Mouse (Mus musculus) forebrain, embryonic 16.5 days (tissue): ENCODE results near the gene Capn3. TPM values are rescaled to one million over a fixed set of nuclear protein-coding genes. Genes with fewer than 3 reads are reported as not detected.

ENCODE experiments used
- ATAC-seq: fragments of 200-750 bp; cut with Nextera tagmentation; 2 replicates; pipeline ENCODE4 v1.8.0; 2017; ENCODE audit warnings: mild to moderate bottlenecking, moderate library complexity
- H3K27ac ChIP-seq: fragments of 300-500 bp; sonication (generic); 2 replicates; pipeline ENCODE4 v1.5.1; 2014; ENCODE audit warnings: low read length, control low read depth
- H3K27me3 ChIP-seq: fragments of 300-500 bp; sonication (generic); replicated peaks from 2 replicates; pipeline ENCODE4 v1.6.1; 2014; ENCODE audit warnings: low read length; ENCODE audit not compliant: control insufficient read depth, insufficient read depth
- H3K36me3 ChIP-seq: fragments of 300-500 bp; sonication (generic); 2 replicates; pipeline ENCODE4 v1.6.1; 2014; ENCODE audit not compliant: control insufficient read depth, insufficient read depth
- H3K4me1 ChIP-seq: fragments of 300-500 bp; sonication (generic); replicated peaks from 2 replicates; pipeline ENCODE4 v1.6.1; 2014; ENCODE audit warnings: low read length; ENCODE audit not compliant: control insufficient read depth, insufficient read depth
- H3K4me2 ChIP-seq: fragments of 300-500 bp; sonication (generic); 2 replicates; pipeline ENCODE4 v1.6.1; 2014; ENCODE audit warnings: mild to moderate bottlenecking, low read length, control low read depth
- H3K4me3 ChIP-seq: fragments of 300-500 bp; sonication (generic); replicated peaks from 2 replicates; pipeline ENCODE4 v1.5.1; 2014; ENCODE audit warnings: mild to moderate bottlenecking, low read length, control low read depth
- H3K9ac ChIP-seq: fragments of 300-500 bp; sonication (generic); replicated peaks from 2 replicates; pipeline ENCODE4 v1.6.1; 2014; ENCODE audit warnings: low read depth, low read length, control low read depth
- H3K9me3 ChIP-seq: fragments of 300-500 bp; sonication (generic); 2 replicates; pipeline ENCODE4 v1.6.1; 2016; ENCODE audit warnings: low read length; ENCODE audit not compliant: control insufficient read depth
- WGBS: fragments of 180-500 bp; shearing (Covaris S2); extraction: QIAGEN DNeasy Blood & Tissue Kit; methylation state at CpG from one replicate; pipeline ENCODE4 v1.1.7; 2014; 5-methylcytosine and 5-hydroxymethylcytosine counted together
- polyA plus RNA-seq: library from polyadenylated mRNA; unstranded; fragments of >200 nt; fragmentation: Nextera tagmentation; extraction: Ambion mirVana; gene quantifications from 2 replicates; pipeline ENCODE4 v1.2.1, GENCODE M21; 2015

Gene Capn3
- polyA plus RNA-seq, 1 experiment from 2014 or later: 0.37 TPM

DNA sequence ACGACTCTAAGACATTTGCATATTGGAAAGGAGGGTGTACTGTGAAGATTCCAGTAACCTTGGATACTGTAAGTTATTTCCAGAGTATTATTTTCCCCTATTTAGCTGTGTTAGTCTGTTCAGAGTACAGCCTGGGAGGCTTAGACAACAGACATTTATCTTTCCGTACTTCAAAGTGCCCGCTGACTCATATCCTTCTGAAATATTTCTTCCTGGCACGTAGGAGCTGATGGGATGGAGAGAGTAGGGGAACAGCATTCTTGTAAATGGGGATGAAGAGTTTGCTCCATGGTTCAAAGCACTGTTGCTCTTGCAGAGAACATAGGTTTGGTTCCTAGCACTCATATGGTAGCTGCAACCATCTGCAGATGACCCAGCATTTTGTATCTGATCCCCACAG is 3.2 kb upstream of the Capn3 start:
- ATAC-seq: no peak
- H3K9ac ChIP-seq: no peak overlapping the region
- no peaks in the 10 kb centered on the region for H3K9me3 ChIP-seq
- no peaks in the 10 kb centered on the region for H3K27me3 ChIP-seq
- H3K4me3 ChIP-seq: no peak overlapping the region
- no peak overlapping the region for H3K4me2 ChIP-seq
- no peak overlapping the region for H3K27ac ChIP-seq
- no peaks in the 10 kb centered on the region for H3K36me3 ChIP-seq
- H3K4me1 ChIP-seq: no peaks in the 10 kb centered on the region
- WGBS: 89% methylated on average over 4 of the region's 4 CpGs

DNA sequence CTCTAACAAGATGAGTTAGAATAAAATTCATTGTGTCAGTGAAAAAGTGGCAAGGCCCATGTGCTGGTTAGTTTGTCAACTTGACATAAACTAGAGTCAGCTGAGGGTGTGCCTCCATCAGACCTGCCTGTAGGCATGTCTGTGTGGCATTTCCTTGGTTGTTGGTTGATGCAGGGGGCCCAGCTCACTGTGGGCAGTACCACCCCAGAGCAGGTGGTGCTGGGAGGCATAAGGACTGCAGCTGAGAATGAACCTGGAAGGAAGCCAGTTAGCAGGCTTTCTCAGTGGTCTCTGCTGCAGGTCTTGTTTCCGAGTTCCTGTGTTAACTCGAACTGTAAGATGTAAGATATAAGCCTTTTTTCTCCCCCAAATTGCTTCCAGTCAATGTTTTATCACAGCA is 832 bp upstream of the Capn3 start:
- WGBS: 81% methylated on average over 2 of the region's 2 CpGs
- no peak for ATAC-seq

DNA sequence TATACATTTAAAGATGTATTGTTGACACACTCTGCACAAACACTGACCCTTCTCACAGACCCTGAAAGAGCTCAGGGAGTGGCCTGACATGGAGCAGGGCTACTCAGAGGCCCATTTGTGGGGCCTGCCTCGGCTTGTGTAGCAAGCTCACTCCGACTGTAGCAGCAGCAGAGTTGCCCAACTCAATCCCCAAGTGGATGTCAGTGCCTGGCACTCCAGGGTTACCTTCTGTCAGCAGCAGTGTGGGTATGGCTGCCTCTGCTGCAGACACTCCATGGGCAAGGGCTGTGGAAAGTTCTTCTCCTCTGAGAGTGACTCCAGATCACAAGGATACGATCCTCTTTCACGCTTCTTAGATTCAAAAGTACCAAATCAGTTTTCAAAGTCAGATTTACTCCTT is 4.4 kb downstream of the Capn3 start:
- no peak overlapping the region for H3K9ac ChIP-seq
- no peak for ATAC-seq
- H3K27me3 ChIP-seq: no peaks in the 10 kb centered on the region
- H3K4me2 ChIP-seq: no peak overlapping the region
- 92% methylated on average over 4 of the region's 4 CpGs for WGBS
- H3K36me3 ChIP-seq: no peaks in the 10 kb centered on the region
- no peaks in the 10 kb centered on the region for H3K4me1 ChIP-seq
- H3K9me3 ChIP-seq: no peaks in the 10 kb centered on the region
- H3K4me3 ChIP-seq: no peak overlapping the region
- H3K27ac ChIP-seq: no peak overlapping the region

More for the DNA sequence above, 832 bp upstream of the Capn3 start:
- Histone ChIP-seq H3K9me3 (no peaks in the 10 kb centered on the region), H3K36me3 (no peaks in the 10 kb centered on the region), H3K27me3 (no peaks in the 10 kb centered on the region), H3K4me3 (no peak overlapping the region), H3K27ac (no peak overlapping the region), H3K4me2 (no peak overlapping the region), H3K9ac (no peak overlapping the region), H3K4me1 (no peaks in the 10 kb centered on the region)

DNA sequence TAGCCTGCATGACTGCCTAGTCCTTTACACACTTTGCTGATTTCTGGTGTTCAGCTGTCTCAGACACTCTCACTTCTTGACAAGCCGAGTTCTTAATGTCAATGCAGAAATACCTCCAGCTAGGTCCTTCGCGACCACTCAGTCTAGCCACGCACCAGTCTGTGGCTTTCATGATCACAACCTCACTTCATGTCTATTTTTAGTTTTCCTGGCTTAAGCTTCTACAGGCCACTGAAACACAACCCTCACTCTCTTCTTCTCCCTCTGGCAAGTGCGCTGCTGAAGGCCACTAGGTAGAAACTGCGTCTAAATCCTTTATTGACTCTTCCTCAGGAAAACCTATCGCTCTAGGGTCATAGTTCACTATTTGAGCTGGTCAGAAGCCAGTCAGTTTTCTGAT is 7.5 kb downstream of the Capn3 start:
- no peaks in the 10 kb centered on the region for H3K9me3 ChIP-seq
- no peak overlapping the region for H3K4me3 ChIP-seq
- no peak overlapping the region for H3K4me2 ChIP-seq
- H3K4me1 ChIP-seq: no peaks in the 10 kb centered on the region
- H3K36me3 ChIP-seq: no peaks in the 10 kb centered on the region
- no peak overlapping the region for H3K27ac ChIP-seq
- no peaks in the 10 kb centered on the region for H3K27me3 ChIP-seq
- no peak overlapping the region for H3K9ac ChIP-seq
- no peak for ATAC-seq
- 94% methylated on average over 7 of the region's 7 CpGs for WGBS

DNA sequence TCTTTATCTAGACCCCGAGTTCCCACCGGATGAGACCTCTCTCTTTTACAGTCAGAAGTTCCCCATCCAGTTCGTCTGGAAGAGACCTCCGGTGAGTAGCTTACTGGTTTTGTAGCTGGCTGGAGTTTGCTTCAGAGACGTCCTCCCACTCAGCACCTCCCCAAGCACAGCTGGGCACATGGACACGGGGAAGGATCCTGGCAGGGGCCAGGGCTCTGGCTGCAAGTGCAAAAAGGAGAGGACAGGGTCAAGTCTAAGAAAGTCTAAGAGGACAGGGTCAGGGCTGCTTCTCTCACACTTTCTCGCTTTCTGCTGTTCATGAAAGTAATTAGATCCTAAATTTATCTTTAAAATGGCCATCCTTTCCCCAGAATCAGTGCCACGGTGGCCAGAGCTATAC is 8.3 kb downstream of the Capn3 start:
- Histone ChIP-seq H3K4me2 (no peak overlapping the region), H3K27me3 (no peaks in the 10 kb centered on the region), H3K9me3 (no peaks in the 10 kb centered on the region), H3K9ac (no peak overlapping the region), H3K36me3 (no peaks in the 10 kb centered on the region), H3K4me1 (no peaks in the 10 kb centered on the region), H3K4me3 (no peak overlapping the region), H3K27ac (no peak overlapping the region)
- 83% methylated on average over 8 of the region's 8 CpGs for WGBS
- ATAC-seq: no peak

DNA sequence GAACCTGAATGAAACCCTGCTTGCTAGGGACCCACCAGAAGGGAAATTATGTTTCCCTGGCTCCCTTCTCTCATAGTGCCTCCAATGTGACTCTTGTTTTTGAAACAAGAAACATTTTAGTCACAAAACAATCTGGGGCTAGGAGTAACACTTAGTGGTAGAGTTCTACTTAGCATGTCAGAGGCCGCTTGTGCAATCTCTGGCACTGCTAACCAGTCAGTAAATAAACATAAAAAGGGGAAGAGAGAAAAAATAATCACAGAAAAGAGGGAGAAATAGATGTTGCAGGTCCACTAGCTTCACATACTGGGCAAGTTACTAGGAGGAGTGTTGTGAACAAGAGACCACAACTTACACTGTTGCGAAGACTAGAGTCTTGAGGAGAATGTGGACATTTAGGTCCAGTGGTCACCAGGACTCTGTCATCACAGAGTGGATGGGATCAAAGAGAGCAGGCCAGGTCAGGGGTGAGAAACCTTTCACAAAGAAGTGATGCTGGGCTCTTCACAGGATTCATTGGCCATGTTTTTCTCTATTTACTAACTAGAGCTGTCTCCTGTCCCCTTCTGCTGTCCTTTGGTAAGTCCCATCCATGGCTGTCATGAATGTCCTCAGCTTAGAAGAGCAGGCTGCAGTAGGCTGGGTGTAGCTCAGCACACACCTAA is 9.0 kb downstream of the Capn3 start:
- ATAC-seq: no peak
- no peaks in the 10 kb centered on the region for H3K4me1 ChIP-seq
- H3K36me3 ChIP-seq: no peaks in the 10 kb centered on the region
- no peaks in the 10 kb centered on the region for H3K9me3 ChIP-seq
- H3K4me2 ChIP-seq: no peak overlapping the region
- H3K27me3 ChIP-seq: no peaks in the 10 kb centered on the region
- no peak overlapping the region for H3K4me3 ChIP-seq
- H3K9ac ChIP-seq: no peak overlapping the region
- WGBS: 95% methylated on average over 2 of the region's 2 CpGs
- no peak overlapping the region for H3K27ac ChIP-seq

DNA sequence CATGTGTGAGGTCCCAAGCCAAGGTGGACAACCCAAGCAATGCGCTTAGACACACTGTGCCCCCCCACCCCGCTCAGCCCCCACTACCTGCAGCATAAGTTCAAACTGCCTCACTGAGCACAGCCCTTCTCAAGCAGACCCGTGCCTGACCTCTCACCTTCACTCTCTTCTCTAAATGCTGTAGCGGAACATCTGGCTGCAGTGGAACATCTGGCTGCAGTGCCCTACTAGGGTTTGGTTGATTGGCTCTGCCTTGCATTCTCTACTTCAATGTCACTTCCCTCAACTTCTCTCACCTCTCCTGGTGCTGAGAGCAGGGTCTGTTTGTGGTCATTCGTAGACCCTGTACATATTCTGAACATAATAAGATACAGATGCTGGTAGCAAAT is 9.6 kb downstream of the Capn3 start:
- Histone ChIP-seq H3K9me3 (no peaks in the 10 kb centered on the region), H3K4me2 (no peak overlapping the region), H3K36me3 (no peaks in the 10 kb centered on the region), H3K4me3 (no peak overlapping the region), H3K27ac (no peak overlapping the region), H3K4me1 (no peaks in the 10 kb centered on the region), H3K9ac (no peak overlapping the region), H3K27me3 (no peaks in the 10 kb centered on the region)
- no peak for ATAC-seq
- 90% methylated on average over 5 of the region's 5 CpGs for WGBS

DNA sequence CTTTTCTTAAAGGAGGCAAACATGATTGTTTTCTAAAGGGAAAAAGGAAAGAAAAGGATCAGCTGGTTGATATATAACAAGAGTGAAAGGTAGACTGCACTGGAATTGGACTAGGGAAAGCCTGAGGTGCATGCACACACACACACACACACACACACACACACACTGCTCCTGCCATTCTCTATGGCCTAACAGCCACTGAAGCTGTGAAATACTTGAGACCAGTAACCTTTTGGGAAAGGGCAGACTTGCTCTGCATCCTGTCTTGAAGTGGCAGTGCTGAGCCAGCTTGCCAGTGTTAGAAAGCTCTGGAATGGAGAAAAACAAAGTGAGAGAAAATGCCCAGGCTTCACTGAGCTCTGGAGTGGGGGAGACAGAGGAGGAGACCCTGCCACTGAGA is 12.2 kb downstream of the Capn3 start:
- no peak overlapping the region for H3K4me3 ChIP-seq
- no peak for ATAC-seq
- H3K4me2 ChIP-seq: no peak overlapping the region
- H3K4me1 ChIP-seq: no peaks in the 10 kb centered on the region
- no peaks in the 10 kb centered on the region for H3K27me3 ChIP-seq
- no peak overlapping the region for H3K27ac ChIP-seq
- H3K9me3 ChIP-seq: no peaks in the 10 kb centered on the region
- no peaks in the 10 kb centered on the region for H3K36me3 ChIP-seq
- no peak overlapping the region for H3K9ac ChIP-seq

DNA sequence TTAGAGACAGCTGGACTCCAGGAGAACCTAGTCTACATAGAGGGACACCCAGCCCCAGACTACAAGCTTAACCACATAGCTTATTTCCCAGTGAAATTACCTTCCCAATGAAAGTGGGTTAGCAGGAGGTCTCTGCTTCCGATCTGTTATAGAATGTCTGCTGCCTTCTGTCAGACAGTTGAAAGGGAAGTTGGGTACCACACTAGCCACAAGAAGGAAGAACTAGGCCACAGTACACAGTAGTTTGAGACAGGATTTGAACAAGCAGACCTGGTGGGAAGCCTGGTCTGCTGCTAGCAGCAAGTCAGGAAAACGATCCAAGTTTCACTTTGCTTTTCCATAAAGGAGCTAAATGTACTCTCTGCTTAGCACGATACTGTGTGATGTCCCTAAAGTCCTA is 13.4 kb downstream of the Capn3 start:
- 86% methylated on average over 3 of the region's 3 CpGs for WGBS
- no peak overlapping the region for H3K9ac ChIP-seq

DNA sequence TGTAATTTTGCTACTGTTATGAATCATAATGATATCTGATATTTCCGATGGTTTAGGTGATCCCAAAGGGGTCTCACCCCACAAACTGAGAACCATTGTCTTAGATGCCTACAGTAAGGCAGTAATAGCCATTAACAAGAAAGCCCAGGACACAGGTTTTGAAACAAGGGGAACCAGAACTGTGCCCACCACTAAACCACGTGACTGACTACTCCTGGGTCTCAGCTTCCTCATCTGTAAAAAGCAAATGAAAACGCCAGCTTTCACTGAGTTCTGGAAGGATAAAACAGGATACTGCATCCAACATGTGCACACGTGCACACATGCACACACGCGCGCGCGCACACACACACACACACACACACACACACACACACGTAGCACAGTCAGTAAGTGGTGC is 13.9 kb downstream of the Capn3 start:
- no peaks in the 10 kb centered on the region for H3K4me1 ChIP-seq
- H3K27ac ChIP-seq: no peak overlapping the region
- no peak overlapping the region for H3K9ac ChIP-seq
- no peak overlapping the region for H3K4me3 ChIP-seq
- no peaks in the 10 kb centered on the region for H3K36me3 ChIP-seq
- H3K9me3 ChIP-seq: no peaks in the 10 kb centered on the region
- ATAC-seq: no peak
- H3K27me3 ChIP-seq: no peaks in the 10 kb centered on the region
- WGBS: 92% methylated on average over 10 of the region's 10 CpGs
- H3K4me2 ChIP-seq: no peak overlapping the region

More for the DNA sequence above, 13.4 kb downstream of the Capn3 start:
- H3K9me3 ChIP-seq: no peaks in the 10 kb centered on the region
- no peak overlapping the region for H3K27ac ChIP-seq
- no peak overlapping the region for H3K4me3 ChIP-seq
- ATAC-seq: no peak
- H3K27me3 ChIP-seq: no peaks in the 10 kb centered on the region
- no peaks in the 10 kb centered on the region for H3K4me1 ChIP-seq
- no peak overlapping the region for H3K4me2 ChIP-seq
- H3K36me3 ChIP-seq: no peaks in the 10 kb centered on the region
